Mouse (Mus musculus) heart, postnatal 0 days (tissue): ENCODE data around the gene Mapkapk2. TPM values are rescaled to one million over a fixed set of nuclear protein-coding genes. Genes with fewer than 3 reads are reported as not detected.

ENCODE experiments used
- ATAC-seq: fragments of 200-750 bp; cut with Nextera tagmentation; 2 replicates; pipeline ENCODE4 v1.8.0; 2017; ENCODE audit warnings: low read depth, moderate number of reproducible peaks, moderate library complexity; ENCODE audit not compliant: insufficient read depth
- DNase-seq: peaks from one replicate; pipeline ENCODE4 v3.0.0-alpha.2; 2016; ENCODE audit warnings: low spot score
- H3K27ac ChIP-seq: fragments of 300-500 bp; sonication (generic); 2 replicates; pipeline ENCODE4 v1.5.1; 2014; ENCODE audit warnings: low read depth, mild to moderate bottlenecking
- H3K27me3 ChIP-seq: fragments of 300-500 bp; sonication (generic); 2 replicates; pipeline ENCODE4 v1.6.1; 2014; ENCODE audit warnings: low read length, mixed read lengths; ENCODE audit not compliant: control insufficient read depth, insufficient read depth
- H3K36me3 ChIP-seq: fragments of 300-500 bp; sonication (generic); replicated peaks from 2 replicates; pipeline ENCODE4 v1.6.1; 2014; ENCODE audit warnings: low read length, mixed read lengths; ENCODE audit not compliant: control insufficient read depth, insufficient read depth
- H3K4me1 ChIP-seq: fragments of 300-500 bp; sonication (generic); 2 replicates; pipeline ENCODE4 v1.6.1; 2014; ENCODE audit warnings: antibody characterized with exemption; ENCODE audit not compliant: control insufficient read depth, insufficient read depth
- H3K4me2 ChIP-seq: fragments of 300-500 bp; sonication (generic); 2 replicates; pipeline ENCODE4 v1.6.1; 2014; ENCODE audit warnings: low read depth, mild to moderate bottlenecking, low read length, moderate library complexity
- H3K4me3 ChIP-seq: fragments of 300-500 bp; sonication (generic); 2 replicates; pipeline ENCODE4 v1.5.1; 2014; ENCODE audit warnings: low read depth, low read length
- H3K9ac ChIP-seq: fragments of 300-500 bp; sonication (generic); replicated peaks from 2 replicates; pipeline ENCODE4 v1.6.1; 2014; ENCODE audit warnings: low read depth, low read length, mixed read lengths
- H3K9me3 ChIP-seq: fragments of 300-500 bp; sonication (generic); replicated peaks from 2 replicates; pipeline ENCODE4 v1.6.1; 2016; ENCODE audit warnings: low read length; ENCODE audit not compliant: control insufficient read depth
- CTCF ChIP-seq: IDR thresholded peaks from 2 replicates; pipeline ENCODE4 v1.5.1; 2016; ENCODE audit warnings: antibody characterized with exemption, control low read depth, low read depth
- EP300 ChIP-seq: IDR thresholded peaks from 2 replicates; pipeline ENCODE4 v1.6.1; 2016; ENCODE audit warnings: antibody characterized with exemption, low read depth
- WGBS: fragments of 180-500 bp; shearing (Covaris S2); extraction: QIAGEN DNeasy Blood & Tissue Kit; methylation state at CpG from one replicate; pipeline ENCODE4 v1.1.7; 2014; 5-methylcytosine and 5-hydroxymethylcytosine counted together
- polyA plus RNA-seq: library from polyadenylated mRNA; unstranded; fragments of >200 nt; fragmentation: Nextera tagmentation; extraction: Ambion mirVana; gene quantifications from 2 replicates; pipeline ENCODE4 v1.2.1, GENCODE M21; 2015
- total RNA-seq: library from RNA; depleted of rRNA; stranded (reverse); fragments of >200 nt; gene quantifications from 2 replicates; pipeline ENCODE4 v1.2.3, GENCODE M21; 2014; ENCODE audit warnings: low replicate concordance

The Mapkapk2 gene
- total and polyA plus RNA-seq, 2 experiments from 2014 or later = 69.9 to 302 TPM

GRCm38 (mm10) chr1:131139102-131140095 is 41.8 kb upstream of the Mapkapk2 start:
- 69% methylated on average over 11 of the region's 11 CpGs for whole genome bisulfite sequencing
- Histone ChIP-seq H3K27ac (peak overlapping the region; percentile 87; the same call in 1 of the 2 replicates), H3K36me3 (no peaks in the 10 kb centered on the region), H3K4me3 (peak overlapping the region; percentile 80), H3K4me1 (peaks cover 7% of the 10 kb centered on the region; the same call in 1 of the 2 replicates), H3K27me3 (no peaks in the 10 kb centered on the region), H3K4me2 (peak overlapping the region; percentile 99), H3K9ac (0 out of 2 replicates have a peak overlapping the region, but pooled peaks have one; percentile 66), H3K9me3 (0 out of 2 replicates have a peak, but pooled peaks cover 2% of the 10 kb centered on the region)
- DNase-seq = no peak
- ATAC-seq = no peak
- TF ChIP-seq EP300 = no peak
- no peak for TF ChIP-seq CTCF

- Histone ChIP-seq H3K4me2 (peak within 1 kb of the TSS; percentile 99), H3K27ac (peak within 1 kb of the TSS; percentile 87), H3K9me3 (no peaks in the 10 kb centered on the region), H3K4me1 (peaks cover 7% of the 10 kb centered on the region), H3K36me3 (no peaks in the 10 kb centered on the region), H3K4me3 (peak within 1 kb of the TSS; percentile 80), H3K9ac (peak within 1 kb of the TSS; percentile 66), H3K27me3 (no peaks in the 10 kb centered on the region)
- DNase-seq = peak; percentile 87
- no peak for TF ChIP-seq EP300
- peak; percentile 56 for TF ChIP-seq CTCF
- WGBS = 4% methylated on average over 47 of the region's 49 CpGs
- peak; percentile 98 for ATAC-seq
Observed at GRCm38 (mm10) chr1:131138191-131139016, 40.8 kb upstream of the Mapkapk2 start, which contains the start of gene Dyrk3. TSS of gene Dyrk3 (minus strand) at chr1:131138340.

GRCm38 (mm10) chr1:131137717-131138118 is 40.1 kb upstream of the Mapkapk2 start:
- Histone ChIP-seq H3K27me3 (no peaks in the 10 kb centered on the region), H3K4me3 (peak overlapping the region; percentile 80), H3K27ac (no peak overlapping the region), H3K36me3 (no peaks in the 10 kb centered on the region), H3K4me2 (peak overlapping the region; percentile 99), H3K4me1 (peaks cover 7% of the 10 kb centered on the region), H3K9ac (peak overlapping the region; percentile 66), H3K9me3 (no peaks in the 10 kb centered on the region)
- TF ChIP-seq EP300 (no peak), CTCF (no peak)
- 2% methylated on average over 25 of the region's 36 CpGs for WGBS
- peak; percentile 55 for ATAC-seq
- no peak for DNase-seq

- Histone ChIP-seq H3K27ac (no peak overlapping the region), H3K4me2 (no peak overlapping the region), H3K4me3 (no peak overlapping the region), H3K9me3 (no peaks in the 10 kb centered on the region), H3K36me3 (no peaks in the 10 kb centered on the region), H3K27me3 (no peaks in the 10 kb centered on the region), H3K9ac (no peak overlapping the region), H3K4me1 (peaks cover 7% of the 10 kb centered on the region)
- no peak for TF ChIP-seq CTCF
- TF ChIP-seq EP300 = no peak
- WGBS = 46% methylated on average over 5 of the region's 5 CpGs
- ATAC-seq (no peak), DNase-seq (no peak)
Observed at GRCm38 (mm10) chr1:131137111-131137510, 39.5 kb upstream of the Mapkapk2 start.

GRCm38 (mm10) chr1:131135960-131136629 is 38.5 kb upstream of the Mapkapk2 start:
- Histone ChIP-seq H3K9ac (no peak overlapping the region), H3K36me3 (no peaks in the 10 kb centered on the region), H3K27ac (no peak overlapping the region), H3K9me3 (no peaks in the 10 kb centered on the region), H3K27me3 (no peaks in the 10 kb centered on the region), H3K4me2 (no peak overlapping the region), H3K4me1 (peaks cover 7% of the 10 kb centered on the region), H3K4me3 (no peak overlapping the region)
- WGBS = 85% methylated on average over 10 of the region's 10 CpGs
- TF ChIP-seq EP300 (no peak), CTCF (no peak)
- no peak for DNase-seq
- no peak for ATAC-seq
